Mouse (Mus musculus): Measurements from ENCODE around the gene Hcar2. TPM values are rescaled to one million over a fixed set of nuclear protein-coding genes. Genes with fewer than 3 reads are reported as not detected.
A peak's percentile ranks its signal among the peaks of the same experiment; 100 is the strongest.

Hcar2 gene
- polyA plus RNA-seq, 1 experiment, result not detected

DNA sequence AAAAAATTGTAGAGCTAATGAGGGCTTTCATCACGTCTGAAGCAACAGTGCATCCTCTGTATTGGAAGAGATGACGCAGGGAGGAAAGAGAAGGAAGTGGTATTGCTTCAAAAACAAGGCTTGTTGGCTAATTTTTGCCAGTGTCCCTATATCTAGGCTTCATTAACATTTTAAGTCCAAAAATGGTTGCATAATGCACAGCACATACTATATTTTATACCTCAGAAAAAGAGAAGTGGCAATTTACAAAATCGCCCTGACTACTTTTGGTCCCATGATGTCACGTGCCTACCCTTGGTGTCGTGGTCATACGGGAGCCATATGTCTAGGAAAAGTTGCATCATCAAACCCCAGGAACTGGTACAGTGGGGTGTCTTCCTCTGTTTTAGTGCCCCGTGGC is 33.0 kb downstream of the Hcar2 start:
- Histone ChIP-seq H3K27me3 (ENCODE audit: control insufficient read depth, insufficient read depth, insufficient read length) (no peaks in the 10 kb centered on the region), H3K4me3 (ENCODE audit: insufficient read depth, poor library complexity, severe bottlenecking) (no peak overlapping the region), H3K79me3 (ENCODE audit: low read depth) (no peaks in the 10 kb centered on the region), H3ac (ENCODE audit: control insufficient read depth, insufficient read length, low read depth) (no peak overlapping the region), H3K79me2 (ENCODE audit: control insufficient read depth, insufficient read depth) (no peaks in the 10 kb centered on the region), H3K36me3 (ENCODE audit: control insufficient read depth, insufficient read depth) (no peaks in the 10 kb centered on the region)
- no peak for TF ChIP-seq FOSL1 (IDR thresholded peaks at IDR 0.05; ENCODE audit: insufficient read depth, low read length, poor library complexity, severe bottlenecking)
- TF ChIP-seq CTCF (IDR thresholded peaks at IDR 0.05; ENCODE audit: control insufficient read depth, insufficient read depth, insufficient read length), result no peak
- TF ChIP-seq CEBPB (IDR thresholded peaks at IDR 0.05; ENCODE audit: low read depth), result no peak
- no peak for TF ChIP-seq USF1 (IDR thresholded peaks at IDR 0.05; ENCODE audit: low read depth)
- TF ChIP-seq MAX (IDR thresholded peaks at IDR 0.05), result no peak

DNA sequence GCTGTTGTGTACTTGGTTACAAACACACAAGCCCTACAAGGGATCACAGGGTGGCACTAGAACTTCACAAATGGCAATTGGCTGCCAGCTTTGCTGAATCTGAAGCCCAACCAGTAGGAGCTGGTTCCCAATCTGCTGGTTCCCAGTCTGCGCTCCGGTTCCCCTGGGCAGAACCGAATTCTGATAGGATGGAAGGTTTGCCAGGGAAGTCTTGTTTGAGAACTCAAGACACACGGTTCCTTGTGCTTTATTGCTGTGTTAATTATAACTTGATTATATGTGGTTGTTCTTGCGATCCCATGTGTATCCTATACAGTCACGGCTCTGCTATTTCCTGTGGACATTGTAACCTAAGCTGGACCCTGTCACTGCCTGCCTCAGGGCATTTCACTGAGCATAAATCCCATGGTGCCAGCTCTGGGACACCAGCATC is 37.6 kb downstream of the Hcar2 start:
- Histone ChIP-seq H3ac (ENCODE audit: control insufficient read depth, insufficient read length, low read depth) (no peak overlapping the region), H3K27me3 (ENCODE audit: control insufficient read depth, insufficient read depth, insufficient read length) (no peaks in the 10 kb centered on the region), H3K36me3 (ENCODE audit: control insufficient read depth, insufficient read depth) (peaks cover 10% of the 10 kb centered on the region), H3K79me2 (ENCODE audit: control insufficient read depth, insufficient read depth) (no peaks in the 10 kb centered on the region), H3K79me3 (ENCODE audit: low read depth) (no peaks in the 10 kb centered on the region), H3K4me3 (ENCODE audit: insufficient read depth, poor library complexity, severe bottlenecking) (no peak overlapping the region)
- TF ChIP-seq MAX (IDR thresholded peaks at IDR 0.05), result no peak
- TF ChIP-seq CEBPB (IDR thresholded peaks at IDR 0.05; ENCODE audit: low read depth), result no peak
- TF ChIP-seq FOSL1 (IDR thresholded peaks at IDR 0.05; ENCODE audit: insufficient read depth, low read length, poor library complexity, severe bottlenecking), result peak; percentile 18
- no peak for TF ChIP-seq MYOG (IDR thresholded peaks at IDR 0.05; ENCODE audit: control insufficient read depth, extremely low read depth, insufficient read length)
- TF ChIP-seq MYOD1 (IDR thresholded peaks at IDR 0.05; ENCODE audit: control insufficient read depth, insufficient read length, low read depth), result no peak
- no peak for TF ChIP-seq USF1 (IDR thresholded peaks at IDR 0.05; ENCODE audit: low read depth)
- peak; percentile 32 for TF ChIP-seq CTCF (IDR thresholded peaks at IDR 0.05; ENCODE audit: control insufficient read depth, insufficient read depth, insufficient read length)

- Histone ChIP-seq H3ac (ENCODE audit: control insufficient read depth, insufficient read length, low read depth) (no peak overlapping the region), H3K79me3 (ENCODE audit: low read depth) (no peaks in the 10 kb centered on the region), H3K27me3 (ENCODE audit: control insufficient read depth, insufficient read depth, insufficient read length) (no peaks in the 10 kb centered on the region), H3K79me2 (ENCODE audit: control insufficient read depth, insufficient read depth) (no peaks in the 10 kb centered on the region), H3K4me3 (ENCODE audit: insufficient read depth, poor library complexity, severe bottlenecking) (no peak overlapping the region), H3K36me3 (ENCODE audit: control insufficient read depth, insufficient read depth) (peaks cover 37% of the 10 kb centered on the region)
- TF ChIP-seq MAX (IDR thresholded peaks at IDR 0.05) (no peak), MYOG (IDR thresholded peaks at IDR 0.05; ENCODE audit: control insufficient read depth, extremely low read depth, insufficient read length) (no peak), CEBPB (IDR thresholded peaks at IDR 0.05; ENCODE audit: low read depth) (no peak), FOSL1 (IDR thresholded peaks at IDR 0.05; ENCODE audit: insufficient read depth, low read length, poor library complexity, severe bottlenecking) (no peak), MYOD1 (IDR thresholded peaks at IDR 0.05; ENCODE audit: control insufficient read depth, insufficient read length, low read depth) (no peak), CTCF (IDR thresholded peaks at IDR 0.05; ENCODE audit: control insufficient read depth, insufficient read depth, insufficient read length) (no peak), USF1 (IDR thresholded peaks at IDR 0.05; ENCODE audit: low read depth) (no peak)
Measured at GRCm38 (mm10) chr5:123822706-123823105, 42.6 kb downstream of the Hcar2 start.

DNA sequence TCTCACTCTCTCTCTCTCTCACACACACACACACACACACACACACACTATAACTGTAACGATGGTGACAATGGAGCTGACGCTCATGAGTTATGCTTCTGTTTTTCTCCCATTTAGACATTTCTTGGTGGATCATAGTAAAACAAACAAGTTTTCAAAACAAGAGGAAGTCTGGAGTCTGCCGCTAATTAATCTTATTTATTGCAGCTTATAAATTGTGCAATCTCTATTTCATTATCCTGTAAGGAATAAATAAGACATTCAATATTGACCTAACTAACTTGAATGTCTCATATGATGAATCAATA is 44.1 kb downstream of the Hcar2 start:
- Histone ChIP-seq H3ac (ENCODE audit: control insufficient read depth, insufficient read length, low read depth) (no peak overlapping the region), H3K27me3 (ENCODE audit: control insufficient read depth, insufficient read depth, insufficient read length) (no peaks in the 10 kb centered on the region), H3K4me3 (ENCODE audit: insufficient read depth, poor library complexity, severe bottlenecking) (no peak overlapping the region), H3K36me3 (ENCODE audit: control insufficient read depth, insufficient read depth) (peaks cover 47% of the 10 kb centered on the region), H3K79me3 (ENCODE audit: low read depth) (no peaks in the 10 kb centered on the region), H3K79me2 (ENCODE audit: control insufficient read depth, insufficient read depth) (no peaks in the 10 kb centered on the region)
- TF ChIP-seq MYOG (IDR thresholded peaks at IDR 0.05; ENCODE audit: control insufficient read depth, extremely low read depth, insufficient read length) (no peak), MYOD1 (IDR thresholded peaks at IDR 0.05; ENCODE audit: control insufficient read depth, insufficient read length, low read depth) (no peak), USF1 (IDR thresholded peaks at IDR 0.05; ENCODE audit: low read depth) (no peak), CTCF (IDR thresholded peaks at IDR 0.05; ENCODE audit: control insufficient read depth, insufficient read depth, insufficient read length) (no peak), FOSL1 (IDR thresholded peaks at IDR 0.05; ENCODE audit: insufficient read depth, low read length, poor library complexity, severe bottlenecking) (no peak), MAX (IDR thresholded peaks at IDR 0.05) (no peak), CEBPB (IDR thresholded peaks at IDR 0.05; ENCODE audit: low read depth) (no peak)

DNA sequence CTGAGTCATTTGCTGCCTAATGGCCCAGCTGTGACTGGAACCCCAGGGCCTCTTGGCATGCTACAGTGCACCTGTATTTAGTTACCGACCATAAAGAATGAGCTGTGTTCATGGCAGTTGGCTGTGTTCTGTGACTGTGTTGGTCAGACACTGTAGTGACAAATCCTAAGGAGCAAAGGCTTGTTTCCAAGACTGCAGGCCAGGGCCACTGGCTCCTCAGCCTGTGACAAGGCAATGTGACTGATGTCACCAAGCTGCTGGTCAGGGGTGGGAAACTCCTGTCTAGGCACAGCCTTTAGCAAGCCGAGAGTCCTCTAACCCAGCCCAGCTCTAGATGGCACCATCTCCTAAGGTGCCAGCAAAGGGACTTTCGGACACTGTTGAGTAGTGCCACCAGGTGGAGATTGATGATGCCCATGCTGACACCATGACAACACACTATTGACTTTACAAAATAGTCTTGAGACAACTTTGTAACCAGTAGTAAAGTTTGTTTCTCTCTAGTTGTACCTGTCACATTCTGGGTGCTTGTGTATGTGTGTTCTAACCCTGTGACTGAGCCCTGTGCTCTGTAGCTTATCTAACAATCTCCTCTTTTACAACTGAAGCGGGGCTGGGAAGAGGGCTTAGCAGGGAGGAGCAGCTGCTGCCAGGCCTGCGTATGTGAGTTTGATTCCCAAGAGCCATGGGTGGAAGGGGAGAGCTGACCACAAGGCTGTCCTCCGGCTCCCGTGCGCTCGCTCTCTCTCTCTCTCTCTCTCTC is 44.6 kb downstream of the Hcar2 start:
- Histone ChIP-seq H3K4me3 (ENCODE audit: insufficient read depth, poor library complexity, severe bottlenecking) (no peak overlapping the region), H3K27me3 (ENCODE audit: control insufficient read depth, insufficient read depth, insufficient read length) (no peaks in the 10 kb centered on the region), H3K79me3 (ENCODE audit: low read depth) (no peaks in the 10 kb centered on the region), H3K36me3 (ENCODE audit: control insufficient read depth, insufficient read depth) (peaks cover 53% of the 10 kb centered on the region), H3K79me2 (ENCODE audit: control insufficient read depth, insufficient read depth) (no peaks in the 10 kb centered on the region), H3ac (ENCODE audit: control insufficient read depth, insufficient read length, low read depth) (no peak overlapping the region)
- TF ChIP-seq CEBPB (IDR thresholded peaks at IDR 0.05; ENCODE audit: low read depth) (no peak), MYOG (IDR thresholded peaks at IDR 0.05; ENCODE audit: control insufficient read depth, extremely low read depth, insufficient read length) (no peak), USF1 (IDR thresholded peaks at IDR 0.05; ENCODE audit: low read depth) (no peak), MYOD1 (IDR thresholded peaks at IDR 0.05; ENCODE audit: control insufficient read depth, insufficient read length, low read depth) (no peak), CTCF (IDR thresholded peaks at IDR 0.05; ENCODE audit: control insufficient read depth, insufficient read depth, insufficient read length) (no peak), MAX (IDR thresholded peaks at IDR 0.05) (no peak), FOSL1 (IDR thresholded peaks at IDR 0.05; ENCODE audit: insufficient read depth, low read length, poor library complexity, severe bottlenecking) (no peak)
